Mouse (Mus musculus) lung, postnatal 0 days (tissue): Measurements from ENCODE around the gene Rpl23.

Source experiments
- CTCF ChIP-seq: IDR thresholded peaks from 2 replicates; pipeline ENCODE4 v1.5.1; 2016; ENCODE audit warnings: antibody characterized with exemption, mild to moderate bottlenecking
- EP300 ChIP-seq: IDR thresholded peaks from 2 replicates; pipeline ENCODE4 v1.6.1; 2016; ENCODE audit warnings: antibody characterized with exemption, mild to moderate bottlenecking, control low read depth

DNA sequence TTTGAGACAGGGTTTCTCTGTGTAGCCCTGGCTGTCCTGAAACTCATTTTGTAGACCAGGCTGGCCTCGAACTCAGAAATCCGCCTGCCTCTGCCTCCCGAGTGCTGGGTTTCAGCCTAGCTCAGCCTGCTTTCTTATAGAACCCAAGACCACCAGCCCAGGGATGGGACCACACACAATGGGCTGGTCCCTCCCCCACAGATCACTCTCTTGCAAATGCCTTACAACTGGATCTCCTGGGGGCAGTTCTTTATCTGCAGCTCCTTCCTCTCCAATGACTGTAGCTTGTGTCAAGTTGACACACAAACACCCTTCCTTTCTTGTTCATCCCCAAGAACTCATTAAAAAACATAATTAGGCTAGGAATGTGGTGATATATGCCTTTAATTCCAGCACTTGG is 5.7 kb upstream of the Rpl23 start:
- TF ChIP-seq EP300, result no peak
- TF ChIP-seq CTCF, result no peak
